16 mouse cellular contexts compared by ENCODE assay signal in the genomic region with DNA sequence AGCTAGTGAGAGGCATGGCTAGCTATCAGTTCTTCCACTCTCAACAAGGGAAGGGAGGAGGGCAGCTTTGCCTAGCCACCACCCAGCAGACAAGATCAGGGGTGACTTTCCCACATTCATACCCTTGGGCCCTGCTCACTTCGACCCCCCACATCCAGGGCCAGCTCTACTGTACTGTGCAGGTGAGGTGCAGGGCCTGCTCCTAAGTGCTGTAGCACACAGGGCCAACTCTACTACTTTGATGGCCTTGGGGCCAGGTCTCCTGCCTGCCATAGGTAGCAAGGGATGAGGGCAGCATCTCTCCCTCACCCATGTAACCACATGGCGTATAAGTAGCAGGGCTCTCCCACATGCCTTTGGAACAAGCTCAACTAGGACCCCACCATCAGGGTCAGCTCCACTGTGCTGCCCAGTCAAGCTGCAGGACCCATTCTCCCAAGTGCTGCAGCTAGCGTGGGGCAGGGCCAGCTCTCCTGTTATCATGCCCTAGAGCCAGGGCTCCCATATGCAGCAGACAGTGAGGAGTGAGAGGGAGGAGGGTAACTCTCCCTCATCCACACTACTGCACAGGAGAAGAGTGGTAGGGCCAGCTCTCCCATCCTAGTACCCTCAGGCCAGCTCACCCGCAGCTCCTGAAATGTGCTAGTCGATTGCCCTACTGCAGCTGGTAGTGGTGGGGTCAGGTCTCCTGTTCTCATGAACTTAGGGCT.
A peak's percentile ranks its signal among the peaks of the same experiment; 100 is the strongest.
DNase-seq lines count a peak whose midpoint lies in the region; ATAC-seq and TF ChIP-seq lines count a peak whose summit lies in the region.
"Had no signal": no experiment of that assay in that cellular context is flagged by ENCODE, and none has a peak within 500 bp of the region (broad histone marks: within the 10 kb centered on the region; RNA-seq: fewer than 3 reads in every experiment).

No protein-coding gene starts in this region.

- 59% methylated on average over 5 of the region's 5 CpGs for WGBS in liver, embryonic 14.5 days (ENCODE audit: insufficient replicate concordance)
- WGBS in hindbrain, embryonic 16.5 days, result 93% methylated on average over 5 of the region's 5 CpGs

- no peaks in the 10 kb centered on the region for H3K9me3 ChIP-seq in liver, embryonic 14.5 days (ENCODE audit: control insufficient read depth, low read length)
- no peaks in the 10 kb centered on the region for H3K9me3 ChIP-seq in hindbrain, embryonic 16.5 days (ENCODE audit: control insufficient read depth, low read length)
- H3K9me3 ChIP-seq: intestine, embryonic 15.5 days; kidney, embryonic 15.5 days; limb, embryonic 12.5 days had no signal

- TF ChIP-seq EP300 in liver, embryonic 14.5 days (IDR thresholded peaks at IDR 0.05; ENCODE audit: low read depth), result no peak

- no peak overlapping the region for H3K4me2 ChIP-seq in liver, embryonic 14.5 days (ENCODE audit: low read depth)
- H3K4me2 ChIP-seq in hindbrain, embryonic 16.5 days (ENCODE audit: low read length), result no peak overlapping the region
- H3K4me2 ChIP-seq: intestine, embryonic 15.5 days; kidney, embryonic 15.5 days; limb, embryonic 12.5 days; lung, embryonic 14.5 days had no signal

- no peaks in the 10 kb centered on the region for H3K27me3 ChIP-seq in liver, embryonic 14.5 days (ENCODE audit: control insufficient read depth, insufficient read depth, low read length)
- H3K27me3 ChIP-seq in hindbrain, embryonic 16.5 days (replicated peaks; ENCODE audit: control insufficient read depth, insufficient read depth, low read length), result no peaks in the 10 kb centered on the region
- H3K27me3 ChIP-seq: intestine, embryonic 15.5 days; kidney, embryonic 15.5 days; limb, embryonic 12.5 days had no signal

- no peak overlapping the region for H3K9ac ChIP-seq in liver, embryonic 14.5 days (replicated peaks)
- H3K9ac ChIP-seq in hindbrain, embryonic 16.5 days (ENCODE audit: low read depth, low read length), result no peak overlapping the region
- H3K9ac ChIP-seq: intestine, embryonic 15.5 days; kidney, embryonic 15.5 days; limb, embryonic 12.5 days; lung, embryonic 14.5 days had no signal

- ATAC-seq in liver, embryonic 14.5 days (ENCODE audit: insufficient read depth), result 0 out of 2 replicates have a peak, but pooled peaks have one; percentile 11
- ATAC-seq in granulocyte monocyte progenitor cell, adult 5-6 weeks (replicated peaks; ENCODE audit: poor library complexity, severe bottlenecking), result 0 out of 2 replicates have a peak, but pooled peaks have one; percentile 12
- ATAC-seq in hindbrain, embryonic 16.5 days, result 0 out of 2 replicates have a peak, but pooled peaks have one; percentile 55
- 0 out of 2 replicates have a peak, but pooled peaks have one; percentile 31 for ATAC-seq in monocyte, adult 5-6 weeks (replicated peaks; ENCODE audit: insufficient number of reproducible peaks, low FRiP score, low TSS enrichment, poor library complexity, severe bottlenecking)
- ATAC-seq: CD4-positive, CD25-positive, alpha-beta regulatory T cell, adult 4 months had no signal

- no peak for DNase-seq in liver, embryonic 14.5 days (ENCODE audit: low read depth in 3 of 3, low spot score in 3 of 3)
- DNase-seq in liver, result no peak
- no peak for DNase-seq in adrenal gland, postnatal 25 days
- DNase-seq in right cerebral cortex, adult 2 months (ENCODE audit: low spot score in 2 of 2), result no peak
- DNase-seq: adrenal gland, adult 8-10 months; heart, adult 11 months; heart, postnatal 10 days; lung, embryonic 14.5 days had no signal

- H3K27ac ChIP-seq in liver, embryonic 14.5 days, result no peak overlapping the region
- H3K27ac ChIP-seq in hindbrain, embryonic 16.5 days (ENCODE audit: low read depth, low read length), result no peak overlapping the region
- H3K27ac ChIP-seq: intestine, embryonic 15.5 days; kidney, embryonic 15.5 days; layer of hippocampus, adult 2 months; limb, embryonic 12.5 days had no signal

- H3K4me1 ChIP-seq in liver, embryonic 14.5 days (replicated peaks; ENCODE audit: control insufficient read depth in 2 of 2, insufficient read depth in 2 of 2, low read length in 1 of 2), result 0 out of 4 replicates have a peak, but pooled peaks cover 0 to 2% of the 10 kb centered on the region in 2 experiments
- peaks cover 4% of the 10 kb centered on the region; the same call in 1 of the 2 replicates for H3K4me1 ChIP-seq in hindbrain, embryonic 16.5 days (ENCODE audit: control insufficient read depth, insufficient read depth, low read depth, low read length)
- H3K4me1 ChIP-seq: intestine, embryonic 15.5 days; kidney, embryonic 15.5 days had no signal

- no peaks in the 10 kb centered on the region for H3K36me3 ChIP-seq in liver, embryonic 14.5 days (replicated peaks; ENCODE audit: control insufficient read depth, insufficient read depth, low read depth)
- no peaks in the 10 kb centered on the region for H3K36me3 ChIP-seq in hindbrain, embryonic 16.5 days (ENCODE audit: control insufficient read depth, insufficient read depth, low read length)
- H3K36me3 ChIP-seq: intestine, embryonic 15.5 days; kidney, embryonic 15.5 days; limb, embryonic 12.5 days had no signal

- H3K4me3 ChIP-seq in liver, embryonic 14.5 days (ENCODE audit: insufficient read depth in 1 of 2, low read depth in 2 of 2, low read length in 2 of 2), result no peak overlapping the region
- H3K4me3 ChIP-seq in hindbrain, embryonic 16.5 days (ENCODE audit: low read length), result no peak overlapping the region
- H3K4me3 ChIP-seq: intestine, embryonic 15.5 days; kidney, embryonic 15.5 days; layer of hippocampus, adult 2 months; limb, embryonic 12.5 days had no signal

- no peak for TF ChIP-seq CTCF in liver, embryonic 14.5 days (IDR thresholded peaks at IDR 0.05; ENCODE audit: low read depth)
